Mouse (Mus musculus): ENCODE measurements around the gene Pax5. TPM values are rescaled to one million over a fixed set of nuclear protein-coding genes. Genes with fewer than 3 reads are reported as not detected.
A peak's percentile ranks its signal among the peaks of the same experiment; 100 is the strongest.
"Not testable (repeated sequence)": the region's sequence is repeated elsewhere in the genome, so short reads cannot be mapped to it uniquely, and the experiment has no call there.

The Pax5 gene
- polyA plus RNA-seq (2021) = not detected

- CTCF ChIA-PET = no interaction called here
- ATAC-seq = no peak
- in situ Hi-C loops (cut with MboI; ENCODE audit: low pct_unique_long_range_greater_than_20kb) = no loop called here
- no peak for DNase-seq (ENCODE audit: low read depth, low spot score)
- H3K27me3 ChIP-seq = peaks cover 68% of the 10 kb centered on the region
- POLR2A ChIA-PET = no interaction called here
- no peak for TF ChIP-seq CTCF (IDR thresholded peaks at IDR 0.05)
Measured at GRCm38 (mm10) chr4:44709740-44710700, at the start of gene Pax5. Gene Pax5, minus strand, starts transcription at chr4:44710487.

- in situ Hi-C loops (cut with MboI; ENCODE audit: low pct_unique_long_range_greater_than_20kb); CTCF ChIA-PET; DNase-seq (ENCODE audit: low read depth, low spot score); H3K27me3 ChIP-seq: not testable (repeated sequence)
- POLR2A ChIA-PET = interaction anchor here (0.7 kb wide), 1 partner anchor 15 kb away, joined by 3 read pairs; no protein-coding TSS in a partner anchor
- peak; percentile 5 for ATAC-seq
Measured at GRCm38 (mm10) chr4:44757131-44757530, 46.8 kb upstream of the Pax5 start.

GRCm38 (mm10) chr4:44756134-44756951 is 46.1 kb upstream of the Pax5 start:
- ChIA-PET CTCF (no interaction called here), POLR2A (no interaction called here)
- no peaks in the 10 kb centered on the region for H3K27me3 ChIP-seq
- no peak for TF ChIP-seq CTCF (IDR thresholded peaks at IDR 0.05)
- in situ Hi-C loops (cut with MboI; ENCODE audit: low pct_unique_long_range_greater_than_20kb) = no loop called here
- ATAC-seq (peak; percentile 97), DNase-seq (ENCODE audit: low read depth, low spot score) (peak; percentile 85)

- ATAC-seq = no peak
- peak; percentile 10 for DNase-seq (ENCODE audit: low read depth, low spot score)
- in situ Hi-C loops (cut with MboI; ENCODE audit: low pct_unique_long_range_greater_than_20kb) = no loop called here
- TF ChIP-seq CTCF (IDR thresholded peaks at IDR 0.05) = no peak
- POLR2A ChIA-PET = interaction anchor here (0.5 to 0.6 kb wide), 2 partner anchors 132 to 729 kb away, joined by 3 to 4 read pairs; no protein-coding TSS in a partner anchor
- CTCF ChIA-PET = no interaction called here
- peaks cover 5% of the 10 kb centered on the region for H3K27me3 ChIP-seq
Measured at GRCm38 (mm10) chr4:44755553-44756133, 45.4 kb upstream of the Pax5 start, which contains the start of gene Zcchc7. Gene Zcchc7, plus strand, starts transcription at chr4:44755877.

GRCm38 (mm10) chr4:44740471-44740870 is 30.2 kb upstream of the Pax5 start:
- CTCF ChIA-PET = no interaction called here
- POLR2A ChIA-PET = no interaction called here
- TF ChIP-seq CTCF (IDR thresholded peaks at IDR 0.05) = no peak
- ATAC-seq (no peak), DNase-seq (ENCODE audit: low read depth, low spot score) (no peak)
- peaks cover 27% of the 10 kb centered on the region for H3K27me3 ChIP-seq
- in situ Hi-C loops (cut with MboI; ENCODE audit: low pct_unique_long_range_greater_than_20kb) = no loop called here

GRCm38 (mm10) chr4:44721237-44721636 is 10.9 kb upstream of the Pax5 start:
- POLR2A ChIA-PET = interaction anchor here (0.7 kb wide), 1 partner anchor 648 kb away, joined by 3 read pairs; no protein-coding TSS in a partner anchor
- in situ Hi-C loops (cut with MboI; ENCODE audit: low pct_unique_long_range_greater_than_20kb) = no loop called here
- ATAC-seq (no peak), DNase-seq (ENCODE audit: low read depth, low spot score) (no peak)
- peaks cover 45% of the 10 kb centered on the region for H3K27me3 ChIP-seq
- no peak for TF ChIP-seq CTCF (IDR thresholded peaks at IDR 0.05)
- CTCF ChIA-PET = no interaction called here

- TF ChIP-seq CTCF (IDR thresholded peaks at IDR 0.05) = no peak
- ChIA-PET POLR2A (no interaction called here), CTCF (no interaction called here)
- ATAC-seq = no peak
- peaks cover 42% of the 10 kb centered on the region for H3K27me3 ChIP-seq
- in situ Hi-C loops (cut with MboI; ENCODE audit: low pct_unique_long_range_greater_than_20kb) = no loop called here
- DNase-seq (ENCODE audit: low read depth, low spot score) = no peak
Measured at GRCm38 (mm10) chr4:44720046-44720445, 9.8 kb upstream of the Pax5 start.

GRCm38 (mm10) chr4:44717676-44718075 is 7.4 kb upstream of the Pax5 start:
- H3K27me3 ChIP-seq = peaks cover 59% of the 10 kb centered on the region
- DNase-seq (ENCODE audit: low read depth, low spot score) = no peak
- ChIA-PET POLR2A (no interaction called here), CTCF (no interaction called here)
- no peak for TF ChIP-seq CTCF (IDR thresholded peaks at IDR 0.05)
- ATAC-seq = no peak
- in situ Hi-C loops (cut with MboI; ENCODE audit: low pct_unique_long_range_greater_than_20kb) = no loop called here

GRCm38 (mm10) chr4:44716391-44716790 is 6.1 kb upstream of the Pax5 start:
- ATAC-seq (no peak), DNase-seq (ENCODE audit: low read depth, low spot score) (no peak)
- no peak for TF ChIP-seq CTCF (IDR thresholded peaks at IDR 0.05)
- in situ Hi-C loops (cut with MboI; ENCODE audit: low pct_unique_long_range_greater_than_20kb) = no loop called here
- ChIA-PET CTCF (no interaction called here), POLR2A (no interaction called here)
- H3K27me3 ChIP-seq = peaks cover 69% of the 10 kb centered on the region

- POLR2A ChIA-PET = no interaction called here
- in situ Hi-C loops (cut with MboI; ENCODE audit: low pct_unique_long_range_greater_than_20kb) = no loop called here
- H3K27me3 ChIP-seq = peaks cover 73% of the 10 kb centered on the region
- CTCF ChIA-PET = no interaction called here
- ATAC-seq (no peak), DNase-seq (ENCODE audit: low read depth, low spot score) (no peak)
- no peak for TF ChIP-seq CTCF (IDR thresholded peaks at IDR 0.05)
Measured at GRCm38 (mm10) chr4:44715621-44716160, 5.4 kb upstream of the Pax5 start.
